Comparison of ENCODE assay signal across 14 mouse cellular contexts in genomic region chr10:105504472-105504871, GRCm38 (mm10).
"Had no signal": no experiment of that assay in that cellular context is flagged by ENCODE, and none has a peak within 500 bp of the region (broad histone marks: within the 10 kb centered on the region; RNA-seq: fewer than 3 reads in every experiment).

No protein-coding gene starts in this region.

- H3K9ac ChIP-seq: lung, embryonic 14.5 days; midbrain, embryonic 12.5 days had no signal

- H3K9me3 ChIP-seq: limb, embryonic 10.5 days; megakaryocyte, embryonic 14.5 days; midbrain, embryonic 12.5 days had no signal

- H3K4me2 ChIP-seq: lung, embryonic 14.5 days; midbrain, embryonic 12.5 days had no signal

- H3K27ac ChIP-seq: limb, embryonic 10.5 days; midbrain, embryonic 12.5 days had no signal

- H3K27me3 ChIP-seq: megakaryocyte, embryonic 14.5 days; midbrain, embryonic 12.5 days had no signal

- H3K4me3 ChIP-seq: limb, embryonic 10.5 days; megakaryocyte, embryonic 14.5 days; midbrain, embryonic 12.5 days had no signal

- DNase-seq: kidney, adult 9 months; kidney, postnatal 10 days; lung, embryonic 14.5 days; lung, postnatal 10 days; lung, postnatal 4 days; right cerebral cortex, adult 18-20 months; right cerebral cortex, postnatal 25 days; thymus, postnatal 36 days had no signal

- ATAC-seq: inflammation-experienced regulatory T-cells, adult 6 months; intestine, postnatal 0 days; midbrain, embryonic 16.5 days had no signal
